Mouse (Mus musculus) lung, postnatal 10 days (tissue): ENCODE data around the gene Gm21719.
"Not testable (repeated sequence)": the region's sequence is repeated elsewhere in the genome, so short reads cannot be mapped to it uniquely, and the experiment has no call there.

ENCODE experiments used
- DNase-seq: peaks from one replicate; pipeline ENCODE4 v3.0.0; 2021

Gm21719 gene

GRCm38 (mm10) chrY:6682772-6683171, at the start of gene Gm21719:
Gene Gm21719 (minus strand): TSS chrY:6682872.
- not testable (repeated sequence) for DNase-seq
